Mouse (Mus musculus): ENCODE measurements at regions not wholly inside any gene's neighbourhood (a gene's known extent, or its start where the extent isn't known, plus 50 kb on each side); places are given as distances from the start of the nearest gene placed in this dataset.

- DNase-seq (ENCODE audit: extremely low spot score, low read depth, low spot score), result no peak
Observed at GRCm38 (mm10) chr3:136611682-136612081, 58.2 kb upstream of the Ppp3ca start.

GRCm38 (mm10) chr3:136610556-136610924 is 59.4 kb upstream of the Ppp3ca start:
- peak; percentile 44 for DNase-seq (ENCODE audit: extremely low spot score, low read depth, low spot score)

GRCm38 (mm10) chr3:136609855-136610555 is 59.9 kb upstream of the Ppp3ca start:
- peak; percentile 31 for DNase-seq (ENCODE audit: extremely low spot score, low read depth, low spot score)

- no peak for DNase-seq (ENCODE audit: extremely low spot score, low read depth, low spot score)
Observed at GRCm38 (mm10) chr3:136601706-136602105, 68.2 kb upstream of the Ppp3ca start.

GRCm38 (mm10) chr3:136583937-136584336 is 86.0 kb upstream of the Ppp3ca start:
- DNase-seq (ENCODE audit: extremely low spot score, low read depth, low spot score), result no peak

GRCm38 (mm10) chr3:136578016-136578415 is 91.9 kb upstream of the Ppp3ca start:
- DNase-seq (ENCODE audit: extremely low spot score, low read depth, low spot score), result no peak

- no peak for DNase-seq (ENCODE audit: extremely low spot score, low read depth, low spot score)
Observed at GRCm38 (mm10) chr3:136570517-136570916, 99.4 kb upstream of the Ppp3ca start.

GRCm38 (mm10) chr3:136556488-136556887 is 113.4 kb upstream of the Ppp3ca start:
- no peak for DNase-seq (ENCODE audit: extremely low spot score, low read depth, low spot score)

- DNase-seq (ENCODE audit: extremely low spot score, low read depth, low spot score), result no peak
Observed at GRCm38 (mm10) chr3:136549471-136549870, 120.5 kb upstream of the Ppp3ca start.

- no peak for DNase-seq (ENCODE audit: extremely low spot score, low read depth, low spot score)
Observed at GRCm38 (mm10) chr3:136531604-136532003, 138.3 kb upstream of the Ppp3ca start.

- no peak for DNase-seq (ENCODE audit: extremely low spot score, low read depth, low spot score)
Observed at GRCm38 (mm10) chr3:136508575-136508974, 161.3 kb upstream of the Ppp3ca start.

GRCm38 (mm10) chr3:136507070-136507469 is 162.9 kb upstream of the Ppp3ca start:
- no peak for DNase-seq (ENCODE audit: extremely low spot score, low read depth, low spot score)

- DNase-seq (ENCODE audit: extremely low spot score, low read depth, low spot score), result no peak
Observed at GRCm38 (mm10) chr3:136494831-136495230, 169.0 kb upstream of the Bank1 start.

GRCm38 (mm10) chr3:136491683-136492082 is 165.8 kb upstream of the Bank1 start:
- no peak for DNase-seq (ENCODE audit: extremely low spot score, low read depth, low spot score)

- DNase-seq (ENCODE audit: extremely low spot score, low read depth, low spot score), result no peak
Observed at GRCm38 (mm10) chr3:136471693-136472092, 145.8 kb upstream of the Bank1 start.

GRCm38 (mm10) chr3:136462747-136463146 is 136.9 kb upstream of the Bank1 start:
- no peak for DNase-seq (ENCODE audit: extremely low spot score, low read depth, low spot score)

GRCm38 (mm10) chr3:136456471-136457117 is 130.7 kb upstream of the Bank1 start:
- DNase-seq (ENCODE audit: extremely low spot score, low read depth, low spot score), result no peak

GRCm38 (mm10) chr3:136455651-136456470 is 130.0 kb upstream of the Bank1 start:
- no peak for DNase-seq (ENCODE audit: extremely low spot score, low read depth, low spot score)

GRCm38 (mm10) chr3:136454967-136455366 is 129.1 kb upstream of the Bank1 start:
- no peak for DNase-seq (ENCODE audit: extremely low spot score, low read depth, low spot score)

- DNase-seq (ENCODE audit: extremely low spot score, low read depth, low spot score), result no peak
Observed at GRCm38 (mm10) chr3:136450986-136451774, 125.3 kb upstream of the Bank1 start.

- no peak for DNase-seq (ENCODE audit: extremely low spot score, low read depth, low spot score)
Observed at GRCm38 (mm10) chr3:136450361-136450895, 124.6 kb upstream of the Bank1 start.

Data from hindlimb bud, embryonic 11.5 days (tissue).